Mouse (Mus musculus) stomach, embryonic 14.5 days (tissue): Measurements from ENCODE around the gene Pbdc1. TPM values are rescaled to one million over a fixed set of nuclear protein-coding genes. Genes with fewer than 3 reads are reported as not detected.

Experiments
- polyA plus RNA-seq: library from polyadenylated mRNA; unstranded; fragments of >200 nt; fragmentation: Nextera tagmentation; extraction: Ambion mirVana; gene quantifications from 2 replicates; pipeline ENCODE4 v1.2.1, GENCODE M21; 2014

Gene Pbdc1
- polyA plus RNA-seq, 1 experiment from 2014 or later = 72.2 TPM

Other genes with a start within 250 kb of the Pbdc1 start
- gene Magee2, start 222.5 kb upstream of the Pbdc1 start, polyA plus RNA-seq = 3.9 and 4.0 TPM in 2 replicates
- gene Magee1, start 40.6 kb downstream of the Pbdc1 start, polyA plus RNA-seq = 14.6 and 16.2 TPM in 2 replicates